Mouse (Mus musculus) lung, postnatal 0 days (tissue): Measurements from ENCODE around the gene Gm10436.
"Not testable (repeated sequence)": the region's sequence is repeated elsewhere in the genome, so short reads cannot be mapped to it uniquely, and the experiment has no call there.

Experiments
- CTCF ChIP-seq: IDR thresholded peaks from 2 replicates; pipeline ENCODE4 v1.5.1; 2016; ENCODE audit warnings: antibody characterized with exemption, mild to moderate bottlenecking
- EP300 ChIP-seq: IDR thresholded peaks from 2 replicates; pipeline ENCODE4 v1.6.1; 2016; ENCODE audit warnings: antibody characterized with exemption, mild to moderate bottlenecking, control low read depth

DNA sequence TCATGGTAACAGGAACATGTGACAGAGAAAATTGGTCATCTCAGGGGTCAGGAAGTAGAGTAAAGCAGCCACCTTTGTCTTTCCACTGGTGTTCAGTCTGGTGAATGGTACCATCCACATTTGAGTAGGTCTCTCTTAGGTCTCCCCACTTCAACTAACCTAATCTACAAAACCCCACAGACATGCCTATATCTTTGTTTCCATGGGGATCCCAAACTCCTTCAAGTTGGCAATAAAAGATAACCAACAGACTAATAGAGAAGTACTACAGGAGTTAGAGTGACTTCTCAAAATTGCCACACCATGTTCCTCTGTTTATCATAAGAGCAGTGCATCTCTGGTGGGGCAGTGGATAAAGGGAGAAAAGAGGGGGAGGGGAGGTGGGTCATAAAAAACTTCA is 36.2 kb upstream of the Gm10436 start:
- TF ChIP-seq CTCF, EP300: not testable (repeated sequence)
